Mouse (Mus musculus) embryonic facial prominence, embryonic 13.5 days (tissue): Measurements from ENCODE around the gene Pagr1b. TPM values are rescaled to one million over a fixed set of nuclear protein-coding genes. Genes with fewer than 3 reads are reported as not detected.

Experiments
- ATAC-seq: fragments of 200-750 bp; cut with Nextera tagmentation; 2 replicates; pipeline ENCODE4 v1.8.0; 2017; ENCODE audit warnings: low read depth; ENCODE audit not compliant: insufficient number of reproducible peaks, insufficient read depth, low FRiP score, low TSS enrichment
- H3K27ac ChIP-seq: fragments of 300-500 bp; sonication (generic); 2 replicates; pipeline ENCODE4 v1.5.1; 2015; ENCODE audit warnings: moderate library complexity, mild to moderate bottlenecking, inconsistent platforms
- H3K27me3 ChIP-seq: fragments of 300-500 bp; sonication (generic); 2 replicates; pipeline ENCODE4 v1.6.1; 2015; ENCODE audit warnings: mild to moderate bottlenecking, inconsistent platforms
- H3K36me3 ChIP-seq: fragments of 300-500 bp; sonication (generic); 2 replicates; pipeline ENCODE4 v1.6.1; 2015; ENCODE audit warnings: mild to moderate bottlenecking, inconsistent platforms
- H3K4me1 ChIP-seq: fragments of 300-500 bp; sonication (generic); 2 replicates; pipeline ENCODE4 v1.6.1; 2015; ENCODE audit warnings: inconsistent platforms
- H3K4me2 ChIP-seq: fragments of 300-500 bp; sonication (generic); 2 replicates; pipeline ENCODE4 v1.6.1; 2015; ENCODE audit warnings: moderate library complexity, mild to moderate bottlenecking, inconsistent platforms
- H3K4me3 ChIP-seq: fragments of 300-500 bp; sonication (generic); 2 replicates; pipeline ENCODE4 v1.5.1; 2015; ENCODE audit warnings: mild to moderate bottlenecking, inconsistent platforms
- H3K9ac ChIP-seq: fragments of 300-500 bp; sonication (generic); 2 replicates; pipeline ENCODE4 v1.6.1; 2015; ENCODE audit warnings: mild to moderate bottlenecking, inconsistent platforms
- H3K9me3 ChIP-seq: fragments of 300-500 bp; sonication (generic); 2 replicates; pipeline ENCODE4 v1.6.1; 2016; ENCODE audit warnings: inconsistent platforms
- WGBS: fragments of 180-500 bp; shearing (Covaris S2); methylation state at CpG from one replicate; pipeline ENCODE4 v1.1.7; 2015; ENCODE audit warnings: mixed read lengths; 5-methylcytosine and 5-hydroxymethylcytosine counted together
- polyA plus RNA-seq: library from polyadenylated mRNA; unstranded; fragments of >200 nt; fragmentation: Nextera tagmentation; extraction: Ambion mirVana; gene quantifications from 2 replicates; pipeline ENCODE4 v1.2.1, GENCODE M21; 2015

Gene Pagr1b
- polyA plus RNA-seq, 1 experiment from 2014 or later: not detected

- no peaks in the 10 kb centered on the region for H3K9me3 ChIP-seq
- ATAC-seq: 0 out of 2 replicates have a peak, but pooled peaks have one; percentile 1
- no peaks in the 10 kb centered on the region for H3K27me3 ChIP-seq
- peaks cover 57% of the 10 kb centered on the region for H3K4me1 ChIP-seq
- H3K4me3 ChIP-seq: peak overlapping the region; percentile 72
- WGBS: under 1% methylated on average over 30 of the region's 30 CpGs
- peaks cover 40% of the 10 kb centered on the region for H3K36me3 ChIP-seq
- H3K9ac ChIP-seq: peak overlapping the region; percentile 99
- peak overlapping the region; percentile 99 for H3K27ac ChIP-seq
- H3K4me2 ChIP-seq: peak overlapping the region; percentile 97
Measured at GRCm38 (mm10) chr7:127024755-127025555, 8.7 kb upstream of the Pagr1b start.

DNA sequence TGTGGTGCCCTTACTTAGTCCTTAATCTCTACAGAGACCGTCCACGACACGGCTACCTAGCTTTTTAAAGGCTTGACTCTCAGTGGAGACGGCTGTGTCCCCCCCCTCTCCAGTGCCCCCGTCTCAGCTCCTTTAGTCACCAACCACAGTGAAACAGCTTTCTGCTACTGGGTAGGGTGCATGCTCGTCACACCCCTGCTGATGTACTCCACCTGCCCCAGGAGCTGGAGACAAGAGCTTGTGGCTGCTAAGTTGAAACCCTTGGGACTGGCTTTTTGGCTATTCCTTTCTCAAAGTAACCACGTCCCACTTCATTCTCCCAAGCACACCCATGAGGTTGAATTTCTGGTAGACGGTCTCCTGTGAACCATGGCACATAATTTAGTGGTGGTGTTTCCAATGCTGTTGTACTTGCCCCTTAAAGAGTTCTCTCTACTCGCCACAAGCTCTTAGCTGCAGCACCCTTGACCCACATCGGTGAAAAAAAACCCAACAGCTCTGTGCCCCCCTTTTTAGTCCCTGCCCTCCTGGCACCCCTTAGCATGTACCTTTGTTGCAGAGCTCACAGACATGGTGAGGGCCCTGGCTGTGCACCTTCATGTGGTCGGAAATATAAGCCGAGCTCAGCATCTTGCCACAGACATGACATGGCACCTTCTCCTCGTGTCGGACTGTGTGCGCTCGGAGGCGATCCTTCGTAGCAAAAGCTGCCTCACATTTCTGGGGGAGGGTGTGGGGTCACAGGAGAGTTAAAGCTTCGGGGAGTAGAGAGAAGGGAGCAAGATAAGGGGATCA lies 7.8 kb upstream of the Pagr1b start:
- WGBS: 23% methylated on average over 19 of the region's 19 CpGs
- peak overlapping the region; percentile 72 for H3K4me3 ChIP-seq
- no peak for ATAC-seq
- peak overlapping the region; percentile 99 for H3K9ac ChIP-seq
- peaks cover 36% of the 10 kb centered on the region for H3K36me3 ChIP-seq
- no peaks in the 10 kb centered on the region for H3K27me3 ChIP-seq
- H3K4me1 ChIP-seq: peaks cover 65% of the 10 kb centered on the region
- H3K27ac ChIP-seq: peak overlapping the region; percentile 99
- no peaks in the 10 kb centered on the region for H3K9me3 ChIP-seq
- peak overlapping the region; percentile 97 for H3K4me2 ChIP-seq

GRCm38 (mm10) chr7:127023272-127023691 lies 7.0 kb upstream of the Pagr1b start:
- Histone ChIP-seq H3K4me3 (peak overlapping the region; percentile 72), H3K9me3 (no peaks in the 10 kb centered on the region), H3K4me1 (peaks cover 73% of the 10 kb centered on the region), H3K27ac (no peak overlapping the region; the same call in 1 of the 2 replicates), H3K4me2 (peak overlapping the region; percentile 97), H3K36me3 (peaks cover 31% of the 10 kb centered on the region), H3K9ac (peak overlapping the region; percentile 99), H3K27me3 (no peaks in the 10 kb centered on the region)
- WGBS: 75% methylated on average over 12 of the region's 13 CpGs
- no peak for ATAC-seq

DNA sequence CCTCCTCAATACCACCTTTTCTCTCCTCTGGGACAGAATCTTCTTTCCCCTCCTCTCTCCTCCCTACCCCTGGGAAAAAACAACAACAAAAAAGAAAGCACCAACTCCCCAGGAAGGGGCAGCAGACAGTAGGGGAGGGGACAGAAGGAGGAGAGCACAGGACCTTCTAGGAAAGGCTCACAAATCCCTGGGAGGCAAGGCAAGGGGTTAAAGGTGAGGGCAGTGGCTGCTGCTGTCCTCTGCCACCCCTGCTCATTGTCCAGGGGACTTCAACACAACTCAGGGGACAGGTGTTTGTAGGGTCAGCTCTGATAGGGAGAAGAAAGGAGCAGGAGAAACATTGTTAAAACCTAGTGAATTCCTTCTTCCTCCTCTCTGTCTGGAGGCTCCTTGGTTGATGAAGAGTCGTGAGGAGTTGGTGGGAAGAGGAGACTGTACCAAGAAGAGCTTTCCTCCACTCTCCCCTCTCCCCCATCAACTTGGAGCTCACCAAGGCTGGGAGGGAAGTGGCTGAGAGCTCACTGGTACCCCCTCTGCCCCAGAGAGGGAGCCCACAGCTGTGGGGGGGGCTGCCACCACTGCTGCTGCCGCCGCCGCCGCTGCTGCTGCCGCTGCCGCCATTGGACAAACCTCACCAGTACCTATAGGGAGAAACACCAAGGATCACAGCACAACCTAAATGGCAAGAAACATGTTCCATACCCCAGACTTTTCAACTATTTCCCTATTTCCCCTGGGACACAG lies 6.4 kb upstream of the Pagr1b start:
- Histone ChIP-seq H3K36me3 (peaks cover 31% of the 10 kb centered on the region), H3K4me1 (peaks cover 73% of the 10 kb centered on the region), H3K4me2 (peak overlapping the region; percentile 97), H3K27me3 (no peaks in the 10 kb centered on the region), H3K9me3 (no peaks in the 10 kb centered on the region), H3K9ac (peak overlapping the region; percentile 99), H3K27ac (peak overlapping the region; percentile 96), H3K4me3 (peak overlapping the region; percentile 72)
- 81% methylated on average over 7 of the region's 7 CpGs for WGBS
- ATAC-seq: no peak

- WGBS: 41% methylated on average over 5 of the region's 5 CpGs
- no peaks in the 10 kb centered on the region for H3K9me3 ChIP-seq
- peaks cover 73% of the 10 kb centered on the region for H3K4me1 ChIP-seq
- H3K27me3 ChIP-seq: no peaks in the 10 kb centered on the region
- H3K4me2 ChIP-seq: peak overlapping the region; percentile 92
- peak overlapping the region; percentile 96 for H3K27ac ChIP-seq
- H3K9ac ChIP-seq: peak overlapping the region; percentile 99
- ATAC-seq: no peak
- H3K36me3 ChIP-seq: peaks cover 31% of the 10 kb centered on the region
- peak overlapping the region; percentile 72 for H3K4me3 ChIP-seq
Measured at GRCm38 (mm10) chr7:127021563-127022527, 5.6 kb upstream of the Pagr1b start.

- peaks cover 76% of the 10 kb centered on the region for H3K4me1 ChIP-seq
- H3K9ac ChIP-seq: peak within 1 kb of the TSS; percentile 83
- H3K27ac ChIP-seq: peak within 1 kb of the TSS; percentile 96
- H3K4me3 ChIP-seq: peak within 1 kb of the TSS; percentile 72
- H3K27me3 ChIP-seq: no peaks in the 10 kb centered on the region
- peaks cover 31% of the 10 kb centered on the region for H3K36me3 ChIP-seq
- H3K9me3 ChIP-seq: no peaks in the 10 kb centered on the region
- peak; percentile 23; the same call in 1 of the 2 replicates for ATAC-seq
- peak within 1 kb of the TSS; percentile 92 for H3K4me2 ChIP-seq
- 2% methylated on average over 36 of the region's 37 CpGs for WGBS
Measured at GRCm38 (mm10) chr7:127020901-127021562, 4.7 kb upstream of the Pagr1b start, which contains the start of the genes Gm42742 and Prrt2. Gm42742 (minus strand) TSS chr7:127021097. Prrt2 (minus strand) TSS chr7:127021211.

GRCm38 (mm10) chr7:127020491-127020890 lies 4.2 kb upstream of the Pagr1b start:
- no peaks in the 10 kb centered on the region for H3K27me3 ChIP-seq
- WGBS: 23% methylated on average over 5 of the region's 5 CpGs
- no peak for ATAC-seq
- H3K4me1 ChIP-seq: peaks cover 81% of the 10 kb centered on the region
- peak overlapping the region; percentile 83 for H3K9ac ChIP-seq
- H3K4me3 ChIP-seq: peak overlapping the region; percentile 72
- peaks cover 37% of the 10 kb centered on the region for H3K36me3 ChIP-seq
- peak overlapping the region; percentile 92 for H3K4me2 ChIP-seq
- no peaks in the 10 kb centered on the region for H3K9me3 ChIP-seq
- H3K27ac ChIP-seq: peak overlapping the region; percentile 96

GRCm38 (mm10) chr7:127020031-127020430 lies 3.7 kb upstream of the Pagr1b start:
- WGBS: 47% methylated on average over 3 of the region's 3 CpGs
- no peaks in the 10 kb centered on the region for H3K27me3 ChIP-seq
- H3K4me1 ChIP-seq: peaks cover 85% of the 10 kb centered on the region
- peak overlapping the region; percentile 92 for H3K4me2 ChIP-seq
- peak overlapping the region; percentile 83 for H3K9ac ChIP-seq
- H3K27ac ChIP-seq: peak overlapping the region; percentile 96
- no peak for ATAC-seq
- no peaks in the 10 kb centered on the region for H3K9me3 ChIP-seq
- peaks cover 41% of the 10 kb centered on the region for H3K36me3 ChIP-seq
- peak overlapping the region; percentile 72 for H3K4me3 ChIP-seq

GRCm38 (mm10) chr7:127019306-127019960 lies 3.1 kb upstream of the Pagr1b start:
- peaks cover 85% of the 10 kb centered on the region for H3K4me1 ChIP-seq
- no peaks in the 10 kb centered on the region for H3K9me3 ChIP-seq
- H3K27ac ChIP-seq: peak overlapping the region; percentile 96
- no peaks in the 10 kb centered on the region for H3K27me3 ChIP-seq
- peak overlapping the region; percentile 72 for H3K4me3 ChIP-seq
- H3K36me3 ChIP-seq: peaks cover 41% of the 10 kb centered on the region
- peak overlapping the region; percentile 83 for H3K9ac ChIP-seq
- ATAC-seq: no peak
- 61% methylated on average over 14 of the region's 14 CpGs for WGBS
- H3K4me2 ChIP-seq: peak overlapping the region; percentile 92
